Comparison of ENCODE assay signal across 8 mouse cellular contexts in genomic region chr7:141131024-141131820, GRCm38 (mm10). TPM values are rescaled to one million over a fixed set of nuclear protein-coding genes. Genes with fewer than 3 reads are reported as not detected.
A peak's percentile ranks its signal among the peaks of the same experiment; 100 is the strongest.
DNase-seq lines count a peak whose midpoint lies in the region; ATAC-seq lines count a peak whose summit lies in the region.

No protein-coding gene starts in this region.

- H3K9me3 ChIP-seq in intestine, embryonic 14.5 days (ENCODE audit: control insufficient read depth, low read length), result no peaks in the 10 kb centered on the region

- H3K27ac ChIP-seq in intestine, embryonic 14.5 days (ENCODE audit: low read depth), result 0 out of 2 replicates have a peak overlapping the region, but pooled peaks have one; percentile 1

- no peaks in the 10 kb centered on the region for H3K27me3 ChIP-seq in intestine, embryonic 14.5 days (replicated peaks; ENCODE audit: control insufficient read depth, insufficient read depth, low read length)

- peak overlapping the region; percentile 79 for H3K9ac ChIP-seq in intestine, embryonic 14.5 days (ENCODE audit: low read length)

- H3K4me1 ChIP-seq in intestine, embryonic 14.5 days (replicated peaks; ENCODE audit: control insufficient read depth, insufficient read depth, low read length), result peaks cover 15% of the 10 kb centered on the region

- DNase-seq in adipocyte (ENCODE audit: low spot score), result peak; percentile 86
- DNase-seq in embryo, embryonic 10 days (ENCODE audit: low spot score), result peak; percentile 98
- peak; percentile 87 for DNase-seq in gastrocnemius, postnatal 14 days
- peak; percentile 91 for DNase-seq in intestine, embryonic 14.5 days (ENCODE audit: low spot score)
- DNase-seq in left cerebral cortex, postnatal 14 days (ENCODE audit: low spot score in 2 of 2), result peak; percentile 92 to 94
- peak; percentile 96 for DNase-seq in mesoderm, embryonic 11.5 days (ENCODE audit: low read depth, low spot score)
- DNase-seq in right cerebral cortex, postnatal 36 days (ENCODE audit: low spot score in 2 of 2), result peak; percentile 89 to 91
- peak; percentile 93 for DNase-seq in yolk sac, embryonic 10.5 days (ENCODE audit: low spot score)

- H3K4me3 ChIP-seq in intestine, embryonic 14.5 days (ENCODE audit: low read depth, low read length), result peak overlapping the region; percentile 64

- H3K36me3 ChIP-seq in intestine, embryonic 14.5 days (ENCODE audit: control insufficient read depth, insufficient read depth, low read length), result peaks cover 20% of the 10 kb centered on the region

- WGBS in intestine, embryonic 14.5 days, result under 1% methylated on average over 59 of the region's 59 CpGs

- peak overlapping the region; percentile 96 for H3K4me2 ChIP-seq in intestine, embryonic 14.5 days (ENCODE audit: low read length)

- intact Hi-C loops in gastrocnemius, postnatal 14 days (cut with DNase I; ENCODE audit: low total_unique reads), result no loop called here
- intact Hi-C loops in left cerebral cortex, postnatal 14 days (cut with DNase I), result no loop called here

- ATAC-seq in intestine, embryonic 14.5 days (replicated peaks; ENCODE audit: low FRiP score, low TSS enrichment, low read depth), result peak; percentile 98

RNA-seq across cellular contexts. Expression of gene Ptdss2, which starts 9.0 kb away (rescaled TPM):
- total RNA-seq in gastrocnemius, postnatal 14 days (2021), result 10 to 100 TPM; 15.5 to 21.9 TPM
- polyA plus RNA-seq in intestine, embryonic 14.5 days (2014; fragmentation: Nextera tagmentation; extraction: Ambion mirVana), result 62.6 and 63.9 TPM in 2 replicates
- total RNA-seq in left cerebral cortex, postnatal 14 days (2021), result 10 to 100 TPM; 52.9 to 65.6 TPM

RNA-seq across cellular contexts. Expression of gene Ano9, which starts 13.6 kb away (rescaled TPM):
- not detected for total RNA-seq in gastrocnemius, postnatal 14 days (2021)
- 18.5 and 20.3 TPM in 2 replicates for polyA plus RNA-seq in intestine, embryonic 14.5 days (2014; fragmentation: Nextera tagmentation; extraction: Ambion mirVana)
- total RNA-seq in left cerebral cortex, postnatal 14 days (2021), result not detected

RNA-seq across cellular contexts. Expression of gene Sigirr, which starts 30.9 kb away (rescaled TPM):
- 1 to 10 TPM; 2.8 to 3.2 TPM for total RNA-seq in gastrocnemius, postnatal 14 days (2021)
- 10.6 and 11.2 TPM in 2 replicates for polyA plus RNA-seq in intestine, embryonic 14.5 days (2014; fragmentation: Nextera tagmentation; extraction: Ambion mirVana)
- total RNA-seq in left cerebral cortex, postnatal 14 days (2021), result 1 to 10 TPM; 2.5 to 2.6 TPM

RNA-seq across cellular contexts. Expression of gene Rnh1, which starts 41.4 kb away (rescaled TPM):
- 10 to 100 TPM; 48.4 to 50.3 TPM for total RNA-seq in gastrocnemius, postnatal 14 days (2021)
- polyA plus RNA-seq in intestine, embryonic 14.5 days (2014; fragmentation: Nextera tagmentation; extraction: Ambion mirVana), result 121 and 123 TPM in 2 replicates
- 10 to 100 TPM; 25.8 to 25.9 TPM for total RNA-seq in left cerebral cortex, postnatal 14 days (2021)

RNA-seq across cellular contexts. Expression of gene Pkp3, which starts 53.2 kb away (rescaled TPM):
- total RNA-seq in gastrocnemius, postnatal 14 days (2021), result not detected
- 11.6 and 14.7 TPM in 2 replicates for polyA plus RNA-seq in intestine, embryonic 14.5 days (2014; fragmentation: Nextera tagmentation; extraction: Ambion mirVana)
- under 1 TPM in 1 of 2 experiments, not detected in 1; 0.55 TPM for total RNA-seq in left cerebral cortex, postnatal 14 days (2021)

Comparison
In these comparisons a context has a peak if more than half of its experiments do, and no peak if none do; other contexts are left out.
1. Peak in every context shown above with its lines: DNase-seq, ATAC-seq, H3K4me3 ChIP-seq and H3K27ac ChIP-seq.